Mouse (Mus musculus) liver, postnatal 0 days (tissue): Measurements from ENCODE around the gene Spib.

Source experiments
- CTCF ChIP-seq: sonication (generic); IDR thresholded peaks from 2 replicates; pipeline ENCODE4 v1.5.1; 2016; ENCODE audit warnings: antibody characterized with exemption, low read depth
- EP300 ChIP-seq: IDR thresholded peaks from 2 replicates; pipeline ENCODE4 v1.6.1; 2016; ENCODE audit warnings: antibody characterized with exemption, low read depth, mild to moderate bottlenecking

DNA sequence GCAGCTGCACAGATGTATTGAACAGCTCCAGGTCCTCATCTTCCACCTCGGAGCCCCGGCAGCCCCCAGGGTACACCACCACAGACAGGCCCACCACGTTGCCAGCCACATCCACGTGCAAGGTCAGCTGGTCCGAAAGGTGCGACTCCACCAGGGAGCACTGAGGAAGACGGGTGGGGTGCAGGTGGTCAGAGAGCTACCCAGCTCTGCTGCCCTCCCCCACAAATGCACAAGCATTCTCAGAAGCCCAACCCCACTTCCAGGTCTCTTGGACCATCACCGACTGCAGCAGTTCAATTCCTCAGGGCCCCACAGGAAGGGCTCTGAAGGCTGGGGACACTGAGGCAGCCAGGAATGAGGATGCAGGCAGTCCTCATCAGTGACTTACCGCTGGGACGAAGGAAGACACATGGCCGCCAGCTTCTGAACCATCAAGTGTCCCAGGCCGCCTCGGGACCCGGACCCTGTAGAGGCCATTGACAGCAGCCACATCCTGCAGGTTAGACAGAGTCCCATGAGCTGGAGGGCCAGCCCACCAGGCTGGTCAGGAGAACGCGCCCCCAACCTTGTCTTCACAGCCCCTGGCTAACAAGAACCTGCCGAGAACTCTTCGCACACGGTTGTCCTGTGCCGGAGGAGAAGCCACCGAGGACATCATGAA lies 39.6 kb downstream of the Spib start:
- TF ChIP-seq CTCF, result no peak
- no peak for TF ChIP-seq EP300
